Mouse (Mus musculus) mouse embryonic stem cell (cell line): ENCODE data around the gene Adgrf1.
"Not testable (repeated sequence)": the region's sequence is repeated elsewhere in the genome, so short reads cannot be mapped to it uniquely, and the experiment has no call there.

Experiments
- in situ Hi-C, 2 experiments: fragments of 300-500 bp; cut with MboI; formaldehyde crosslinking; loops; 1 replicate in 1 of 2; 3 replicates in 1 of 2; pipeline ENCODE4 v1.14.3; 2019 to 2020; ENCODE audit warnings: low sequenced_read_pairs in 2 of 2, low pct_unique_long_range_greater_than_20kb in 1 of 2, mixed read lengths in 1 of 2; ENCODE audit not compliant: unreplicated experiment in 1 of 2

Gene Adgrf1

GRCm38 (mm10) chr17:43334074-43334473, 63.9 kb downstream of the Adgrf1 start:
- in situ Hi-C loops = no loop called here

DNA sequence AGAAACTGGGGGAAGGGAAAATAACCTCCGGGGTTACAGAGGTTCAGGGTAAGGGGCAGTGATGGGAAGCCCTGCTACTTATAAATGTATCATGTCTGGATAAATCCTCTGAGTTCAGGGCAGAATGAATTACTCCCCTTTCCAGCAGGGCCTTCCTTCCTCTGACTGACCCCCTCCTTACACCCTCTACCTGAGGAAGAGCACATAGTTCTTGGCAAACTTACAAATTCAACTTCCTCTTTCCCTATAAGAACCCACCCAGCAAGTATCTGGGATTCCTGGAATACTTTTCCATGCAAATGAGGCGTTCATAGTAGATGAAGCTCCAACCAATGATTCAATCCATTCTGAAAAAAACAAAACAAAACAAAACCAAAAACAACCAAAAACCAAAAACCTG, 67.5 kb downstream of the Adgrf1 start:
- in situ Hi-C loops = no loop called here

GRCm38 (mm10) chr17:43338279-43338678, 68.2 kb downstream of the Adgrf1 start:
- in situ Hi-C loops = no loop called here

DNA sequence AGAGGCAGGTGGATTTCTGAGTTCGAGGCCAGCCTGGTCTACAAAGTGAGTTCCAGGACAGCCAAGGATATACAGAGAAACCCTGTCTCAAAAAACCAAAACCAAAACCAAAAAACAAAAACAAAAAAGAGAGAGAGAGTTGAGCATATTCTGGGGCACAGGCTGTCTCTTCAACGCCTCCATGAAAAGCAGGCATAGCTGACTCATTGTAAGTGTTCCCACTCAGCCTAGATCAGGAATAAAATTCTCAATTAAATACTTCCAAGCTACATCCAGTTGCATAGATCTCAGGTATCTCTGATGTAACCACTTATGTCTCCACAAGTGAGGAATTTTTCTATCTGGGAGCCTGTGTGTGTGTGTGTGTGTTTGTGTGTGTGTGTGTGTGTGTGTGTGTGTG, 76.4 kb downstream of the Adgrf1 start:
- in situ Hi-C loops = not testable (repeated sequence)

- in situ Hi-C loops = no loop called here
Measured at GRCm38 (mm10) chr17:43357902-43358539, 87.9 kb downstream of the Adgrf1 start.

GRCm38 (mm10) chr17:43359826-43360619, 89.9 kb downstream of the Adgrf1 start, which contains the start of gene Adgrf5:
Gene Adgrf5, plus strand, starts transcription at chr17:43360451.
- in situ Hi-C loops = loop anchor here in 1 of 2 experiments (5.0 kb wide), 1 partner anchor 52 kb away; no protein-coding TSS in a partner anchor

- in situ Hi-C loops = loop anchor here in 1 of 2 experiments (5.0 kb wide), 1 partner anchor 51 kb away; no protein-coding TSS in a partner anchor
Measured at GRCm38 (mm10) chr17:43361021-43361420, 90.9 kb downstream of the Adgrf1 start.

DNA sequence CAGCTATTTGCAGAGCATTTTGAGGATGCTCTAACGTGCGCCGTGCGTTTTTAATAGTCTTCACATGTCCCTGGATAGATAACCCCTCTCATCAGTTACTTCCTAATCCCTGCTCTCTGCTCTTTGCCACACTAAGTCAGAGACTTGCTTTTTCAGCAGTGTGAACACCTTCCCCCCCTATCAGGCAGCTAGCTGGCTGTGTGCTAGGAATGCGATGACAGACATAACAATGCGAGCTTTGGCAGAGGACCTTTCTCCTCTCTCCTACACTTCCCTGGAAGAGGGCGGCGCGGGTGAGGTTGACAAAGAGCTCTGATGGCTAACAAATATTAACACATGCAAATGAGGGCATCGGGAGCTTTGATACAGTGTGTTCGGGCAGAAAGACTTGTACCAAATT, 92.2 kb downstream of the Adgrf1 start:
- in situ Hi-C loops = loop anchor here in 1 of 2 experiments (5.0 kb wide), 1 partner anchor 50 kb away; no protein-coding TSS in a partner anchor

DNA sequence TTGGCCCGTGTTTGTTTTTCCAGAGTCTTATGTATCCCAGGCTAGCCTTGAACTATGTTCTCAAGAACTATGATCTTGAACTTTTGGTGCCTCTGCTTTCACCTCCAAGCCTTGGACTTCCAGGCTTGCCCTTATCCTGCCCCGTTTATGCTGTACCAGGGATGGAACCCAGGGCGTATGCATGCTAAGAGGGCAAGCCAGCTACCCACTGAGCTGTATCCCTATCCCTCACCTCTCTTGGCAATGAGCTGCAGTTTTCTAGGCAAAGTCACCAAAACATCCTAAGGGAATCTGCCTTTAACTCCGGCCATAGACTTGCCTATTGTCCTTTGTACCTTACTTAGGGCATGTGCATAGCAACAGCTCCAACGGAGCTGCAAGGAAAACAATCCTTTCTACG, 92.8 kb downstream of the Adgrf1 start:
- in situ Hi-C loops = loop anchor here in 1 of 2 experiments (5.0 kb wide), 1 partner anchor 49 kb away; no protein-coding TSS in a partner anchor

DNA sequence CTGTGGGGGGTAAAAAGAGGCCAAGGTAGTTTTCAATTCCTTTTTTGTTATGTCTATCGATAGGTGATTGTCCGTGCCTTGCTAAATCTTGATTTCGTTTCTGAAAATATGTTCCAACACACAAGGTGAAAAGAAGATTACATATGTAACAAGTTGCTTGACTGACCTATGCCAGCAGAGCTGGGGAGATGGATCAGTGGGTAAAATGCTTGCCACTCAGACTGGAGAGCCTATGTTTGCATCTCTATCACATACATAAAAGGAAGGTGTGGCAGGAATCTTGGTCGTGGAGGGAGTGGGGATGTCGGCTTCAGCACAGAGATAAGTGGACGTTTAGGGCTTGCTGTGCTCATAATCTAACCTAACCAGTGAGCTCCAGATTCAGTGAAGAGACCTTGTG, 93.8 kb downstream of the Adgrf1 start:
- in situ Hi-C loops = loop anchor here in 1 of 2 experiments (5.0 kb wide), 1 partner anchor 48 kb away; no protein-coding TSS in a partner anchor

GRCm38 (mm10) chr17:43365297-43365696, 95.2 kb downstream of the Adgrf1 start:
- in situ Hi-C loops = no loop called here

- in situ Hi-C loops = no loop called here
Measured at GRCm38 (mm10) chr17:43366486-43366885, 96.4 kb downstream of the Adgrf1 start.

DNA sequence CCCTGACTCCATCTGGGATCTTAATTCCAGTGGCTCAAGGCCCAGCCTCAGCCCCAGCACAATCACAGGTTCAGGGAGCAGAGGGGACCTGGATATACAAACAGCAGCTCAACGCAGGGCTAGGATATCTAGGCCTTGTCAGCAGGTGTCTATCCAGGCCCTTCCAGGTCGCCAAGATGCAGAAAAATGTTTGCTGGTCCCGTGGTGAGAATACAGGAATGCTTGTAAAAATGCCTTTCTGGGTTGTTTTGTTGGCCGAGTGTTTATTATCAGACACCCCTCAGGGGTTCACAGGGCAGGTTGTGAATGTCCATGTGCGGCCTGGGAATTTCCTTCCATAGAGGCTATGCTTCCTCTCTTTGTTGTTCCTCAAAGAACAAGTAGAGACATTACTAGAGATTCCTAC, 98.0 kb downstream of the Adgrf1 start:
- in situ Hi-C loops = no loop called here

GRCm38 (mm10) chr17:43372604-43373003, 102.5 kb downstream of the Adgrf1 start:
- in situ Hi-C loops = no loop called here

GRCm38 (mm10) chr17:43374020-43374419, 103.9 kb downstream of the Adgrf1 start:
- in situ Hi-C loops = no loop called here
